Mouse (Mus musculus): ENCODE results near the gene Polr3f. TPM values are rescaled to one million over a fixed set of nuclear protein-coding genes. Genes with fewer than 3 reads are reported as not detected.

Gene Polr3f
- total RNA-seq, 2 experiments from 2014 or later = 22.2 to 22.3 TPM

DNA sequence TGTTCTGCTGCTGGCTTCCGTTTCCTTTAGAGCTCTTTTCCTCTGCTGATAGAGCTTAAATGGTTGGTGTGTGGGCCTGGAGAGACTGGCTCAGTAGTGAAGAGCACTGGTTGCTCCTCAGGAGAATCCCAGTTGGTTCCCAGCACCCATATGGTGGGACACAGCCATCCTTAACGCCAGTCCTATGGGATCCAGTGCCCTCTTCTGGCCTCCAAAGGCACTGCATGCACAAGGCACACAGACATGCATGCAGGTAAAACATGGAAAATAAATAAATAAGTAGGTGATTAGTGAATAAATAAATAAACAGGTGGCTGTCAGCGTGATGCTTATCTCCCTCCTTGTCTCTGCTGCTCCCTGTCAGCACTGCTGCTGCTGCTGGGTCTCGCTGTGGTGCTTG is 61.2 kb downstream of the Polr3f start:
- no peak for DNase-seq

Other genes starting within 250 kb of the Polr3f start
- not detected for gene Ovol2, start 195.6 kb upstream of the Polr3f start, total RNA-seq (2021)
- gene Kat14, start 158.7 kb upstream of the Polr3f start, total RNA-seq (2021) = 10 to 100 TPM; 21.4 to 29.6 TPM
- gene Pet117, start 158.7 kb upstream of the Polr3f start, total RNA-seq (2021) = 1 to 10 TPM; 3.2 to 6.4 TPM
- gene Dzank1, start 304 bp upstream of the Polr3f start, total RNA-seq (2021) = 1 to 10 TPM; 2.4 to 2.7 TPM
- 10 to 100 TPM; 30.4 to 32.7 TPM for gene Rbbp9, start 23.2 kb downstream of the Polr3f start, total RNA-seq (2021)
- 100 to 1,000 TPM in 1 of 2 experiments, 10 to 100 TPM in 1; 89.6 to 101 TPM for gene Sec23b, start 28.5 kb downstream of the Polr3f start, total RNA-seq (2021)
- gene Smim26, start 66.3 kb downstream of the Polr3f start, total RNA-seq (2021) = 10 to 100 TPM; 50.7 to 57.4 TPM
- gene Dtd1, start 72.2 kb downstream of the Polr3f start, total RNA-seq (2021) = 10 to 100 TPM; 15.8 to 20.0 TPM